Mouse (Mus musculus) lung, embryonic 15.5 days (tissue): ENCODE data around the gene Olfr1404. TPM values are rescaled to one million over a fixed set of nuclear protein-coding genes. Genes with fewer than 3 reads are reported as not detected.

Experiments used
- polyA plus RNA-seq: library from polyadenylated mRNA; unstranded; fragments of >200 nt; fragmentation: Nextera tagmentation; extraction: Ambion mirVana; gene quantifications from 2 replicates; pipeline ENCODE4 v1.2.1, GENCODE M21; 2015

Olfr1404 gene
- polyA plus RNA-seq, 1 experiment from 2014 or later = not detected

Other genes starting within 250 kb of the Olfr1404 start
- not detected in 2 replicates for gene Olfr1408, start 75.0 kb upstream of the Olfr1404 start, polyA plus RNA-seq
- not detected in 2 replicates for gene Olfr1406, start 21.8 kb upstream of the Olfr1404 start, polyA plus RNA-seq
- gene Olfr218, start 14.6 kb upstream of the Olfr1404 start, polyA plus RNA-seq = not detected in 2 replicates
- 0.20 TPM in 1 of 2 replicates, not detected in the other for gene Fcer1a, start 14.8 kb downstream of the Olfr1404 start, polyA plus RNA-seq
- not detected in 2 replicates for gene Olfr418, start 53.6 kb downstream of the Olfr1404 start, polyA plus RNA-seq
- gene Mptx2, start 65.4 kb downstream of the Olfr1404 start, polyA plus RNA-seq = not detected in 2 replicates
- gene Ackr1, start 121.4 kb downstream of the Olfr1404 start, polyA plus RNA-seq = 0.64 and 1.2 TPM in 2 replicates
- 0.84 and 1.7 TPM in 2 replicates for gene Aim2, start 138.5 kb downstream of the Olfr1404 start, polyA plus RNA-seq
- 1.1 TPM in 2 replicates for gene Cadm3, start 155.3 kb downstream of the Olfr1404 start, polyA plus RNA-seq